Mouse (Mus musculus) neural tube, embryonic 14.5 days (tissue): ENCODE measurements around the gene Sec23b. TPM values are rescaled to one million over a fixed set of nuclear protein-coding genes. Genes with fewer than 3 reads are reported as not detected.

Experiments used
- ATAC-seq: fragments of 200-750 bp; cut with Nextera tagmentation; 2 replicates; pipeline ENCODE4 v1.8.0; 2017; ENCODE audit warnings: low read depth, mild to moderate bottlenecking, moderate TSS enrichment, moderate library complexity
- H3K27ac ChIP-seq: fragments of 300-500 bp; sonication (generic); 2 replicates; pipeline ENCODE4 v1.5.1; 2014; ENCODE audit warnings: low read depth, mild to moderate bottlenecking, control low read depth, low read length, moderate library complexity, mixed read lengths
- H3K27me3 ChIP-seq: fragments of 300-500 bp; sonication (generic); 2 replicates; pipeline ENCODE4 v1.6.1; 2014; ENCODE audit warnings: low read length; ENCODE audit not compliant: control insufficient read depth, insufficient read depth
- H3K36me3 ChIP-seq: fragments of 300-500 bp; sonication (generic); 2 replicates; pipeline ENCODE4 v1.6.1; 2014; ENCODE audit warnings: low read length, mixed read lengths; ENCODE audit not compliant: control insufficient read depth, insufficient read depth
- H3K4me1 ChIP-seq: fragments of 300-500 bp; sonication (generic); 2 replicates; pipeline ENCODE4 v1.6.1; 2014; ENCODE audit warnings: low read length; ENCODE audit not compliant: control insufficient read depth, insufficient read depth
- H3K4me2 ChIP-seq: fragments of 300-500 bp; sonication (generic); 2 replicates; pipeline ENCODE4 v1.6.1; 2014; ENCODE audit warnings: mild to moderate bottlenecking, low read depth, low read length, control low read depth
- H3K4me3 ChIP-seq: fragments of 300-500 bp; sonication (generic); 2 replicates; pipeline ENCODE4 v1.5.1; 2014; ENCODE audit warnings: low read depth, low read length, control low read depth, mixed read lengths
- H3K9ac ChIP-seq: fragments of 300-500 bp; sonication (generic); replicated peaks from 2 replicates; pipeline ENCODE4 v1.6.1; 2014; ENCODE audit warnings: low read depth, mild to moderate bottlenecking, control low read depth, low read length, mixed read lengths
- H3K9me3 ChIP-seq: fragments of 300-500 bp; sonication (generic); 2 replicates; pipeline ENCODE4 v1.6.1; 2016; ENCODE audit warnings: low read length; ENCODE audit not compliant: control insufficient read depth
- WGBS: fragments of 180-500 bp; shearing (Covaris S2); extraction: QIAGEN DNeasy Blood & Tissue Kit; methylation state at CpG from one replicate; pipeline ENCODE4 v1.1.7; 2014; 5-methylcytosine and 5-hydroxymethylcytosine counted together
- polyA plus RNA-seq: library from polyadenylated mRNA; unstranded; fragments of >200 nt; fragmentation: Nextera tagmentation; extraction: Ambion mirVana; gene quantifications from 2 replicates; pipeline ENCODE4 v1.2.1, GENCODE M21; 2014

Gene Sec23b
- polyA plus RNA-seq, 1 experiment from 2014 or later = 55.6 TPM

DNA sequence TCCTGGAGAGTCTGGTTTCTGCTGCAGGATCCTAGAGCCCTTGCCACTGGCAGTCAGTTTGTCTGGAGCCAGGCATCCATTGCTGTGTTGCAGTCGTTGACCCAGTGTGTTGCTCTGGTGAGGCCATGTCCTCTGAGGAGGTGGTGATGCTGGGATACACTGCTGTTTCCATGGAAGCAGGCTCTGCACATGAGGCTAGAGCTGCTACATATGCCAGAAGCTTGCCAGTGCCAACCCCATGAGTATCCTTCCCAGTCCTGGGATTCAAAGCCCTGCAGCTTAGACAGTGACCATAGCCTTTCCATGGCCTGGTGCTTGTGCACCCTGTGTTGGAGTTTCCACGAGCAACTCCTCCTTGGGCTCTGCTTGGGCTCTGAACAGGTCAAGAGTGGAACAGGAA is 77.5 kb downstream of the Sec23b start:
- Histone ChIP-seq H3K4me2 (no peak overlapping the region), H3K27ac (peak overlapping the region; percentile 2; the same call in 1 of the 2 replicates), H3K4me1 (no peaks in the 10 kb centered on the region), H3K4me3 (no peak overlapping the region), H3K27me3 (no peaks in the 10 kb centered on the region), H3K9ac (no peak overlapping the region), H3K36me3 (no peaks in the 10 kb centered on the region), H3K9me3 (no peaks in the 10 kb centered on the region)
- no peak for ATAC-seq
- WGBS = 88% methylated on average over 2 of the region's 2 CpGs

DNA sequence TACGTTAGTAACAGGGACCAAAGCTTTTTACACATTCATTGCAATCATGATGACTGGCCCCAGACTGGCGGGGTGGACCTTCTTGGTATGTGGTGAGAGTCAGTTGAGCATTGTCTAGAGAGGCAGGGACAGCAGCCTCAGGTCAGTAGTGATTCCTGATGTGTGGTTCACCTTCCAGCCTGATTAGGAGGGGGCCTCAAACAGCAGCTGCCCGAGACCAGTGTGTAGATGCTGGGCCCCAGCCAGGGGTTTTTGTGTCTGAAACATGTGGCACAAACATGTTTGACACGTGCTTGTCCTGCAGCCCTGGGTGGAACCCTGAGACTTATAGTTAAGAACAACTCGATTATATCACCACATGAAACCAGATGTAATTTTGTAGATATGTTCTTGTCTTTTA is 78.2 kb downstream of the Sec23b start:
- H3K9ac ChIP-seq = no peak overlapping the region

GRCm38 (mm10) chr2:144634729-144635128 is 78.7 kb downstream of the Sec23b start:
- Histone ChIP-seq H3K27me3 (no peaks in the 10 kb centered on the region), H3K4me3 (no peak overlapping the region), H3K4me2 (no peak overlapping the region), H3K36me3 (no peaks in the 10 kb centered on the region), H3K9ac (no peak overlapping the region), H3K4me1 (no peaks in the 10 kb centered on the region), H3K27ac (peak overlapping the region; percentile 53; the same call in 1 of the 2 replicates), H3K9me3 (no peaks in the 10 kb centered on the region)
- peak; percentile 50 for ATAC-seq
- WGBS = 43% methylated on average over 2 of the region's 2 CpGs

More for the DNA sequence above, 78.2 kb downstream of the Sec23b start:
- no peaks in the 10 kb centered on the region for H3K9me3 ChIP-seq
- no peaks in the 10 kb centered on the region for H3K4me1 ChIP-seq
- no peaks in the 10 kb centered on the region for H3K27me3 ChIP-seq
- peak overlapping the region; percentile 25; the same call in 1 of the 2 replicates for H3K27ac ChIP-seq
- H3K4me3 ChIP-seq = no peak overlapping the region
- no peak overlapping the region for H3K4me2 ChIP-seq
- H3K36me3 ChIP-seq = no peaks in the 10 kb centered on the region
- 63% methylated on average over 5 of the region's 5 CpGs for WGBS
- 0 out of 2 replicates have a peak, but pooled peaks have one; percentile 25 for ATAC-seq

- no peak overlapping the region for H3K9ac ChIP-seq
- WGBS = 18% methylated on average over 5 of the region's 5 CpGs
- H3K4me2 ChIP-seq = no peak overlapping the region
Measured at GRCm38 (mm10) chr2:144635644-144636320, 79.8 kb downstream of the Sec23b start.

DNA sequence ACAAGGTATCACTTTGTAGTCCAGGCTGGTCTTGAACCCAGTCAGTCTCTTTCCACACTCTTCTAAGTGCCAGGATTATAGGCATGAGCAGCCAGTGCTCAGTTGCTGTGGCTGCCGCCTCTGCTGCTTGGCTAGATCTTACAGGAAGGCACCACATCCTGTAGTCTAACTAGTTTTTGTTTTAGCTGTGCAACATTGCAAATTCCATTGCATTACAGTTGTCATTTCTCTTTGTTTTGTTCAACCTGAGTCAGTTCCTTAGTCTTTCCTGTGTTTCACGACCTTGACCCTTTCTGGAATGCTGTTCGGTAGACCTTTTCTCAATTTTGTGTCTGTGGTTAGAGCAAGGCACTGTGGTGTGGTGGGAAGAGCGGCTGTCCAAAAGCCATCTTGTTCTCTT is 81.2 kb downstream of the Sec23b start:
- 84% methylated on average over 4 of the region's 4 CpGs for WGBS
- no peak overlapping the region for H3K9ac ChIP-seq
- H3K4me3 ChIP-seq = no peak overlapping the region
- no peak overlapping the region for H3K4me2 ChIP-seq
- no peaks in the 10 kb centered on the region for H3K36me3 ChIP-seq
- no peak for ATAC-seq
- no peak overlapping the region for H3K27ac ChIP-seq
- no peaks in the 10 kb centered on the region for H3K9me3 ChIP-seq
- H3K27me3 ChIP-seq = no peaks in the 10 kb centered on the region
- H3K4me1 ChIP-seq = no peaks in the 10 kb centered on the region

More at GRCm38 (mm10) chr2:144635644-144636320, 79.8 kb downstream of the Sec23b start:
- H3K27ac ChIP-seq = peak overlapping the region; percentile 53; the same call in 1 of the 2 replicates
- H3K27me3 ChIP-seq = no peaks in the 10 kb centered on the region
- H3K4me3 ChIP-seq = no peak overlapping the region
- peak; percentile 67 for ATAC-seq
- no peaks in the 10 kb centered on the region for H3K36me3 ChIP-seq
- H3K9me3 ChIP-seq = no peaks in the 10 kb centered on the region
- no peaks in the 10 kb centered on the region for H3K4me1 ChIP-seq

GRCm38 (mm10) chr2:144637671-144638395 is 81.8 kb downstream of the Sec23b start:
- H3K27me3 ChIP-seq = no peaks in the 10 kb centered on the region
- ATAC-seq = no peak

GRCm38 (mm10) chr2:144638719-144639118 is 82.7 kb downstream of the Sec23b start:
- H3K27ac ChIP-seq = no peak overlapping the region
- ATAC-seq = no peak
- no peak overlapping the region for H3K4me3 ChIP-seq
- H3K4me2 ChIP-seq = no peak overlapping the region
- H3K36me3 ChIP-seq = no peaks in the 10 kb centered on the region
- WGBS = 65% methylated on average over 4 of the region's 4 CpGs
- no peak overlapping the region for H3K9ac ChIP-seq
- H3K9me3 ChIP-seq = no peaks in the 10 kb centered on the region
- no peaks in the 10 kb centered on the region for H3K4me1 ChIP-seq
- H3K27me3 ChIP-seq = no peaks in the 10 kb centered on the region

More at GRCm38 (mm10) chr2:144637671-144638395, 81.8 kb downstream of the Sec23b start:
- Histone ChIP-seq H3K4me1 (no peaks in the 10 kb centered on the region), H3K9ac (no peak overlapping the region), H3K36me3 (no peaks in the 10 kb centered on the region), H3K4me3 (no peak overlapping the region), H3K9me3 (no peaks in the 10 kb centered on the region), H3K27ac (no peak overlapping the region), H3K4me2 (no peak overlapping the region)
- 70% methylated on average over 12 of the region's 12 CpGs for WGBS

DNA sequence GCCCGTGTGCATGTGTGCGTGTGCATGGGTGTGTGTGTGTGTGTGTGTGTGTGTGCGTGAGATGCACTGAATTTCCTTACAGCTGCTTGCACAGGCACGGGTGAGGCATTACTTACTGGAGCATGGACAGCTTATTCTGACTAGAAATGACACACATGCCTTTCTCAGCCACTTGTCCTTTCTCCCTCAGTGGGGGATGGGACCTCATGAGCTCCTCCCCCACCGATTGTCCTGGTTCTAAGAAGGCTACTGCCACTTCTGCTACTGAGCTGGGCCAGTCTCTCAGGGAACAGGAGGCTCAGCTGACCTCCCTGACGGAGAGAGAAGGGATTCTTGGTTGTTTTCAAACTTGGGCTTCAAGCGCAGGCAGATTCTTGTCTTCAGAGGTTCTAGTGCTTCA is 84.1 kb downstream of the Sec23b start:
- H3K4me2 ChIP-seq = no peak overlapping the region
- H3K9me3 ChIP-seq = no peaks in the 10 kb centered on the region
- H3K9ac ChIP-seq = no peak overlapping the region
- WGBS = 69% methylated on average over 7 of the region's 7 CpGs
- H3K36me3 ChIP-seq = no peaks in the 10 kb centered on the region
- H3K4me3 ChIP-seq = no peak overlapping the region
- H3K4me1 ChIP-seq = no peaks in the 10 kb centered on the region
- ATAC-seq = no peak
- H3K27ac ChIP-seq = no peak overlapping the region
- H3K27me3 ChIP-seq = no peaks in the 10 kb centered on the region
